Mouse (Mus musculus) ES-Bruce4 (cell line): Measurements from ENCODE around the gene Brwd3.

Source experiments
- CTCF ChIP-seq: IDR thresholded peaks from one replicate; pipeline ENCODE4 v1.8.1; 2011; ENCODE audit warnings: low read depth, low read length
- EP300 ChIP-seq: IDR thresholded peaks from 2 replicates; pipeline ENCODE4 v1.6.1; 2011; ENCODE audit warnings: low read depth, low read length; ENCODE audit not compliant: insufficient read depth
- POLR2A ChIP-seq: IDR thresholded peaks from one replicate; pipeline ENCODE4 v1.8.1; 2011; ENCODE audit warnings: low read length; ENCODE audit not compliant: insufficient read depth

DNA sequence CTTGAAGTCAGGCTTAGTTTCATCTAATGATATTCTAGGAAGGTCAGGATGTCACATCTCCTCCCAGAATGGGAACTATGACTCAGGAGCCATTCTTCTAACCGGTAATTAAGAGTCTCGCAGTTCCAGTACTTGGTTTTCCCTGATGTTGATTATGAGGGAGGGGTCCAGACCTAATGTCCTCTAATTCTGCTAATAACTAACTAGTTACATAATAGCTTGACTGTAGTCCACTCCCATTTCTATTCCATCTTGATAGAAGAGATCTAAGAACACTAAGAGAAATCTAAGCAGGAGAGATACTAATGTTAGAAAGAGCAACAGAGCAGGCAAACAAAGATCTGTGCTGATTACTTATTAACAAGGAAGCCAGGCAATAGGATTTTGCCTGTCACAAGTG is 129.9 kb downstream of the Brwd3 start:
- no peak for TF ChIP-seq EP300
- TF ChIP-seq POLR2A, result no peak
- no peak for TF ChIP-seq CTCF
